Mouse (Mus musculus): Measurements from ENCODE around the gene Wdr62. TPM values are rescaled to one million over a fixed set of nuclear protein-coding genes. Genes with fewer than 3 reads are reported as not detected.

Wdr62 gene
- polyA plus RNA-seq, 1 experiment, result 4.6 TPM

DNA sequence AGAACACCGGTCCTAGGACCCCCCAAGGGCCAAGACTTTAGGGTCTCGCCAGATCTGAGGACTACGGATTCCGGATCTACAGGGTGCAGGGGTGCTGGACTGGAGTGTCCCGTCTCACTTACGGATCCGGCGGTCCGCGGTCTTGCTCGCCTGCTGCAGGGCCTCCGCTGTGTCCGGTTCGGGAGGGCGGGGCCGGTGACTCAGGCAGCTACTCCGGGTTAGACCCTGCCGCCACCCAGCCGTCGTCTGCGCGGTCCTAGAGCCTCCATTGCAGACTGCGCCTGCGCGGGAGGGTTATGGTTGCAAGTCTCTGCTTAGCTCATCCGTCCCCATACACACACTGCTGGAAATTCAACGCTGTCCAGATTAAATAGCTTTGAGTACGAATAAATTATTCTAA lies 85.3 kb downstream of the Wdr62 start:
- Histone ChIP-seq H3K4me3 (ENCODE audit: insufficient read depth, low read depth, low read length) (peak overlapping the region; percentile 94), H3K4me1 (ENCODE audit: control insufficient read depth, insufficient read depth, insufficient read length, low read length) (0 out of 2 replicates have a peak, but pooled peaks cover 7% of the 10 kb centered on the region), H3K27ac (replicated peaks; ENCODE audit: low read depth, low read length) (peak overlapping the region; percentile 98)

- 0 out of 2 replicates have a peak, but pooled peaks cover 7% of the 10 kb centered on the region for H3K4me1 ChIP-seq (ENCODE audit: control insufficient read depth, insufficient read depth, insufficient read length, low read length)
- H3K4me3 ChIP-seq (ENCODE audit: insufficient read depth, low read depth, low read length), result peak overlapping the region; percentile 94
- peak overlapping the region; percentile 98 for H3K27ac ChIP-seq (replicated peaks; ENCODE audit: low read depth, low read length)
Observed at GRCm38 (mm10) chr7:30194101-30194831, 86.0 kb downstream of the Wdr62 start.

GRCm38 (mm10) chr7:30193581-30194100 lies 86.6 kb downstream of the Wdr62 start:
- Histone ChIP-seq H3K4me3 (ENCODE audit: insufficient read depth, low read depth, low read length) (peak overlapping the region; percentile 94), H3K4me1 (ENCODE audit: control insufficient read depth, insufficient read depth, insufficient read length, low read length) (0 out of 2 replicates have a peak, but pooled peaks cover 7% of the 10 kb centered on the region), H3K27ac (replicated peaks; ENCODE audit: low read depth, low read length) (no peak overlapping the region)

DNA sequence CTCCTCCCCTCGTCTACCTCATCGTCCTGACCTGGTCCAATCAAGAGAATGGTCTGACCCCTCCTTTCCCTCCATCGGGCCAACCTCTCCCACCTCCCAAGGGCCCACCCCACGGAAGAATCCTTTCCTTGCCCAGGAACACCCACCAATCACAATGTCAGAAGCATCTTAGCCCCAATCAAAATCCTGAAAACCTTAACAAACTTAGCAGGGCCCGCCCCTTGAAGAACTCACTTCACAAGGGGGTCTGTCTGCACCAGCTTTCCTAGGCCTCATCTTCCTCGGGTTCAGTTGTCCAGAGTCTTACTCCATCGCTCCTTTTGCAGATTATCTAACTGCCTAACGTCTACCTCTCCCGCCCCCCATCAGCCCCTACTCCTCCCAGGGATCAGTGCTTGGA lies 87.2 kb downstream of the Wdr62 start:
- Histone ChIP-seq H3K4me1 (ENCODE audit: control insufficient read depth, insufficient read depth, insufficient read length, low read length) (0 out of 2 replicates have a peak, but pooled peaks cover 5% of the 10 kb centered on the region), H3K4me3 (ENCODE audit: insufficient read depth, low read depth, low read length) (peak overlapping the region; percentile 45), H3K27ac (replicated peaks; ENCODE audit: low read depth, low read length) (no peak overlapping the region)

DNA sequence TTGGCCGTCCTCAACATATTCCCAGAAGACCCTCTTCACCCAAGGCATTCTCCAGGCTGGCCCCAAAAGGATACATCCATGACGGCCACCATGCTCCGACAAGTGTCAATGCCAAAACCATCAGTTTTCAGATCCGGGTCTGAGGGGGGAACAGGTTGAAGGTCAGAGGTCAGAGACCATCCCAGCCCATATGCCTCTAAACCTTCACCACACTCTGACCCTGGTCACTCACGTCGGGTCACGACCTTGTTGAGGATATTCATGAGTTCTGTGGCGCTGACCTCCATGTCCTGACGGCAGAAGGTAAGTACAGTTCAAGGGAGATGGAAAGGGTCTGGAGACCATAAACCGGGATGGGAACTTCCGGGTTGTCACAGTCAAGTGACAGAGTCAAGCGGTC lies 88.1 kb downstream of the Wdr62 start:
- Histone ChIP-seq H3K4me1 (ENCODE audit: control insufficient read depth, insufficient read depth, insufficient read length, low read length) (0 out of 2 replicates have a peak, but pooled peaks cover 2% of the 10 kb centered on the region), H3K27ac (replicated peaks; ENCODE audit: low read depth, low read length) (no peak overlapping the region), H3K4me3 (ENCODE audit: insufficient read depth, low read depth, low read length) (no peak overlapping the region)

Other genes starting within 250 kb of the Wdr62 start
- gene Zfp14, start 229.0 kb downstream of the Wdr62 start, polyA plus RNA-seq (2012; ENCODE audit: insufficient read depth, insufficient read length, missing spikeins), result 1.9 TPM in 2 replicates
- gene Zfp82, start 207.5 kb downstream of the Wdr62 start, polyA plus RNA-seq (2012; ENCODE audit: insufficient read depth, insufficient read length, missing spikeins), result 1.8 and 2.1 TPM in 2 replicates
- not detected in 2 replicates for gene Gm26920, start 190.0 kb downstream of the Wdr62 start, polyA plus RNA-seq (2012; ENCODE audit: insufficient read depth, insufficient read length, missing spikeins)
- 2.4 and 2.5 TPM in 2 replicates for gene Zfp566, start 189.9 kb downstream of the Wdr62 start, polyA plus RNA-seq (2012; ENCODE audit: insufficient read depth, insufficient read length, missing spikeins)
- 32.4 and 34.3 TPM in 2 replicates for gene Zfp260, start 185.6 kb downstream of the Wdr62 start, polyA plus RNA-seq (2012; ENCODE audit: insufficient read depth, insufficient read length, missing spikeins)
- gene Zfp382, start 158.5 kb downstream of the Wdr62 start, polyA plus RNA-seq (2012; ENCODE audit: insufficient read depth, insufficient read length, missing spikeins), result 1.1 TPM in 1 of 2 replicates, not detected in the other
- 17.8 and 24.3 TPM in 2 replicates for gene Zfp146, start 110.7 kb downstream of the Wdr62 start, polyA plus RNA-seq (2012; ENCODE audit: insufficient read depth, insufficient read length, missing spikeins)
- gene Cox7a1, start 96.3 kb downstream of the Wdr62 start, polyA plus RNA-seq (2012; ENCODE audit: insufficient read depth, insufficient read length, missing spikeins), result 3,242 and 3,950 TPM in 2 replicates
- gene Capns1, start 81.6 kb downstream of the Wdr62 start, polyA plus RNA-seq (2012; ENCODE audit: insufficient read depth, insufficient read length, missing spikeins), result 549 and 708 TPM in 2 replicates
- 93.0 and 113 TPM in 2 replicates for gene Polr2i, start 48.5 kb downstream of the Wdr62 start, polyA plus RNA-seq (2012; ENCODE audit: insufficient read depth, insufficient read length, missing spikeins)
- gene Tbcb, start 48.1 kb downstream of the Wdr62 start, polyA plus RNA-seq (2012; ENCODE audit: insufficient read depth, insufficient read length, missing spikeins), result 62.8 and 71.2 TPM in 2 replicates
- not detected in 2 replicates for gene Ovol3, start 44.7 kb downstream of the Wdr62 start, polyA plus RNA-seq (2012; ENCODE audit: insufficient read depth, insufficient read length, missing spikeins)
- 0.83 TPM in 1 of 2 replicates, not detected in the other for gene Thap8, start 325 bp downstream of the Wdr62 start, polyA plus RNA-seq (2012; ENCODE audit: insufficient read depth, insufficient read length, missing spikeins)
- 4.5 and 7.3 TPM in 2 replicates for gene Clip3, start 11.3 kb upstream of the Wdr62 start, polyA plus RNA-seq (2012; ENCODE audit: insufficient read depth, insufficient read length, missing spikeins)
- 34.7 and 38.6 TPM in 2 replicates for gene Alkbh6, start 28.3 kb upstream of the Wdr62 start, polyA plus RNA-seq (2012; ENCODE audit: insufficient read depth, insufficient read length, missing spikeins)
- gene Syne4, start 34.4 kb upstream of the Wdr62 start, polyA plus RNA-seq (2012; ENCODE audit: insufficient read depth, insufficient read length, missing spikeins), result not detected in 2 replicates
- gene E130208F15Rik, start 41.3 kb upstream of the Wdr62 start, polyA plus RNA-seq (2012; ENCODE audit: insufficient read depth, insufficient read length, missing spikeins), result 1.6 and 2.0 TPM in 2 replicates
- gene Sdhaf1, start 43.5 kb upstream of the Wdr62 start, polyA plus RNA-seq (2012; ENCODE audit: insufficient read depth, insufficient read length, missing spikeins), result 18.1 and 22.7 TPM in 2 replicates
- 0.67 and 2.4 TPM in 2 replicates for gene Lrfn3, start 82.4 kb upstream of the Wdr62 start, polyA plus RNA-seq (2012; ENCODE audit: insufficient read depth, insufficient read length, missing spikeins)
- 34.6 and 43.0 TPM in 2 replicates for gene Tyrobp, start 133.3 kb upstream of the Wdr62 start, polyA plus RNA-seq (2012; ENCODE audit: insufficient read depth, insufficient read length, missing spikeins)
- gene Hcst, start 139.4 kb upstream of the Wdr62 start, polyA plus RNA-seq (2012; ENCODE audit: insufficient read depth, insufficient read length, missing spikeins), result 2.5 and 2.8 TPM in 2 replicates
- 0.67 and 1.6 TPM in 2 replicates for gene Nfkbid, start 141.3 kb upstream of the Wdr62 start, polyA plus RNA-seq (2012; ENCODE audit: insufficient read depth, insufficient read length, missing spikeins)
- 0.44 and 0.92 TPM in 2 replicates for gene Aplp1, start 165.1 kb upstream of the Wdr62 start, polyA plus RNA-seq (2012; ENCODE audit: insufficient read depth, insufficient read length, missing spikeins)
- gene Kirrel2, start 177.3 kb upstream of the Wdr62 start, polyA plus RNA-seq (2012; ENCODE audit: insufficient read depth, insufficient read length, missing spikeins), result not detected in 2 replicates
- not detected in 2 replicates for gene Nphs1, start 177.9 kb upstream of the Wdr62 start, polyA plus RNA-seq (2012; ENCODE audit: insufficient read depth, insufficient read length, missing spikeins)
- gene Prodh2, start 213.2 kb upstream of the Wdr62 start, polyA plus RNA-seq (2012; ENCODE audit: insufficient read depth, insufficient read length, missing spikeins), result not detected in 2 replicates

Data from brown adipose tissue, adult 24 weeks (tissue).